In genomic region chr10:115570577-115570976, GRCm38 (mm10) we compare ENCODE assay signal across 25 mouse cellular contexts. TPM values are rescaled to one million over a fixed set of nuclear protein-coding genes. Genes with fewer than 3 reads are reported as not detected.
A peak's percentile ranks its signal among the peaks of the same experiment; 100 is the strongest.
DNase-seq lines count a peak whose midpoint lies in the region; ATAC-seq and TF ChIP-seq lines count a peak whose summit lies in the region.
"Had no signal": no experiment of that assay in that cellular context is flagged by ENCODE, and none has a peak within 500 bp of the region (broad histone marks: within the 10 kb centered on the region; RNA-seq: fewer than 3 reads in every experiment).

No protein-coding gene starts in this region.

- DNase-seq in forebrain, embryonic 10.5 days (ENCODE audit: extremely low spot score, low spot score), result no peak
- peak; percentile 20 for DNase-seq in brain, embryonic 14.5 days (ENCODE audit: low read depth)
- DNase-seq in spleen, postnatal 10 days (ENCODE audit: low spot score in 2 of 2), result no peak
- DNase-seq in gastrocnemius, postnatal 4 days (ENCODE audit: low spot score in 2 of 2), result no peak
- DNase-seq: adrenal gland, postnatal 14 days; cerebellum, adult 11-12 months; kidney, adult 8-10 months; kidney, postnatal 25 days; layer of hippocampus, adult 9-11 months; liver, postnatal 0 days; lung, postnatal 14 days; thymus, postnatal 36 days had no signal

- ATAC-seq in forebrain, embryonic 15.5 days (replicated peaks), result no peak
- ATAC-seq in hindbrain, embryonic 16.5 days, result no peak
- no peak for ATAC-seq in neural tube, embryonic 13.5 days (ENCODE audit: low read depth)
- ATAC-seq in kidney, embryonic 15.5 days (replicated peaks; ENCODE audit: low FRiP score), result no peak
- ATAC-seq: CD4-positive, CD25-positive, alpha-beta regulatory T cell, adult 4 months; liver, postnatal 0 days had no signal

- peaks cover 31% of the 10 kb centered on the region for H3K4me1 ChIP-seq in forebrain, embryonic 10.5 days
- peaks cover 15% of the 10 kb centered on the region; the same call in 1 of the 2 replicates for H3K4me1 ChIP-seq in forebrain, embryonic 15.5 days
- H3K4me1 ChIP-seq in hindbrain, embryonic 16.5 days (ENCODE audit: control insufficient read depth, insufficient read depth, low read depth, low read length), result no peaks in the 10 kb centered on the region; the same call in 1 of the 2 replicates
- peaks cover 25% of the 10 kb centered on the region for H3K4me1 ChIP-seq in neural tube, embryonic 13.5 days (replicated peaks)
- peaks cover 13% of the 10 kb centered on the region; the same call in 1 of the 2 replicates for H3K4me1 ChIP-seq in kidney, embryonic 15.5 days
- H3K4me1 ChIP-seq: heart, embryonic 13.5 days; limb, embryonic 10.5 days had no signal

- no peak for TF ChIP-seq POLR2A in brain, embryonic 14.5 days (IDR thresholded peaks at IDR 0.05; ENCODE audit: borderline replicate concordance, extremely low read depth, insufficient read depth, insufficient read length, poor library complexity, severe bottlenecking)

- H3K9ac ChIP-seq in forebrain, embryonic 15.5 days (replicated peaks), result no peak overlapping the region
- no peak overlapping the region for H3K9ac ChIP-seq in hindbrain, embryonic 16.5 days (ENCODE audit: low read depth, low read length)
- no peak overlapping the region for H3K9ac ChIP-seq in neural tube, embryonic 13.5 days
- no peak overlapping the region for H3K9ac ChIP-seq in kidney, embryonic 15.5 days
- H3K9ac ChIP-seq: heart, embryonic 13.5 days; liver, postnatal 0 days had no signal

- H3K4me2 ChIP-seq in forebrain, embryonic 15.5 days (replicated peaks), result no peak overlapping the region
- H3K4me2 ChIP-seq in hindbrain, embryonic 16.5 days (ENCODE audit: low read length), result peak overlapping the region; percentile 12
- H3K4me2 ChIP-seq in neural tube, embryonic 13.5 days, result peak overlapping the region; percentile 29
- H3K4me2 ChIP-seq in kidney, embryonic 15.5 days, result no peak overlapping the region
- H3K4me2 ChIP-seq: heart, embryonic 13.5 days had no signal

- no peaks in the 10 kb centered on the region for H3K36me3 ChIP-seq in forebrain, embryonic 10.5 days (replicated peaks)
- no peaks in the 10 kb centered on the region for H3K36me3 ChIP-seq in forebrain, embryonic 15.5 days
- H3K36me3 ChIP-seq in hindbrain, embryonic 16.5 days (ENCODE audit: control insufficient read depth, insufficient read depth, low read length), result no peaks in the 10 kb centered on the region
- H3K36me3 ChIP-seq in neural tube, embryonic 13.5 days, result no peaks in the 10 kb centered on the region
- H3K36me3 ChIP-seq in kidney, embryonic 15.5 days, result no peaks in the 10 kb centered on the region
- H3K36me3 ChIP-seq: heart, embryonic 13.5 days; limb, embryonic 10.5 days had no signal

- no peak for TF ChIP-seq CTCF in brain, embryonic 14.5 days (IDR thresholded peaks at IDR 0.05; ENCODE audit: borderline replicate concordance, extremely low read depth, insufficient read depth, insufficient read length)

- WGBS in forebrain, embryonic 10.5 days, result 43% methylated on average over 2 of the region's 2 CpGs
- WGBS in forebrain, embryonic 15.5 days, result 6% methylated on average over 2 of the region's 2 CpGs
- 34% methylated on average over 2 of the region's 2 CpGs for WGBS in hindbrain, embryonic 16.5 days
- 41% methylated on average over 2 of the region's 2 CpGs for WGBS in neural tube, embryonic 13.5 days
- 77% methylated on average over 2 of the region's 2 CpGs for WGBS in kidney, embryonic 15.5 days

- no peak overlapping the region for H3K4me3 ChIP-seq in forebrain, embryonic 10.5 days
- H3K4me3 ChIP-seq in forebrain, embryonic 15.5 days, result no peak overlapping the region
- no peak overlapping the region for H3K4me3 ChIP-seq in hindbrain, embryonic 16.5 days (ENCODE audit: low read length)
- H3K4me3 ChIP-seq in neural tube, embryonic 13.5 days, result no peak overlapping the region
- no peak overlapping the region for H3K4me3 ChIP-seq in kidney, embryonic 15.5 days (replicated peaks)
- H3K4me3 ChIP-seq: heart, embryonic 13.5 days; limb, embryonic 10.5 days had no signal

- peaks cover 11% of the 10 kb centered on the region; the same call in 1 of the 2 replicates for H3K9me3 ChIP-seq in forebrain, embryonic 10.5 days
- no peaks in the 10 kb centered on the region for H3K9me3 ChIP-seq in forebrain, embryonic 15.5 days
- no peaks in the 10 kb centered on the region for H3K9me3 ChIP-seq in hindbrain, embryonic 16.5 days (ENCODE audit: control insufficient read depth, low read length)
- H3K9me3 ChIP-seq in neural tube, embryonic 13.5 days, result peaks cover 10% of the 10 kb centered on the region; the same call in 1 of the 2 replicates
- H3K9me3 ChIP-seq in kidney, embryonic 15.5 days (replicated peaks), result no peaks in the 10 kb centered on the region
- H3K9me3 ChIP-seq: limb, embryonic 10.5 days had no signal

- H3K27ac ChIP-seq in forebrain, embryonic 10.5 days, result peak overlapping the region; percentile 40; the same call in 1 of the 2 replicates
- no peak overlapping the region for H3K27ac ChIP-seq in forebrain, embryonic 15.5 days (replicated peaks)
- peak overlapping the region; percentile 49 for H3K27ac ChIP-seq in hindbrain, embryonic 16.5 days (ENCODE audit: low read depth, low read length)
- H3K27ac ChIP-seq in neural tube, embryonic 13.5 days (replicated peaks), result peak overlapping the region; percentile 71
- no peak overlapping the region for H3K27ac ChIP-seq in kidney, embryonic 15.5 days
- H3K27ac ChIP-seq: heart, embryonic 13.5 days; limb, embryonic 10.5 days had no signal

- peaks cover 82% of the 10 kb centered on the region for H3K27me3 ChIP-seq in forebrain, embryonic 10.5 days (ENCODE audit: poor library complexity, severe bottlenecking)
- peaks cover 36% of the 10 kb centered on the region for H3K27me3 ChIP-seq in forebrain, embryonic 15.5 days
- no peaks in the 10 kb centered on the region for H3K27me3 ChIP-seq in hindbrain, embryonic 16.5 days (replicated peaks; ENCODE audit: control insufficient read depth, insufficient read depth, low read length)
- H3K27me3 ChIP-seq in neural tube, embryonic 13.5 days, result peaks cover 5% of the 10 kb centered on the region; the same call in 1 of the 2 replicates
- no peaks in the 10 kb centered on the region for H3K27me3 ChIP-seq in kidney, embryonic 15.5 days
- H3K27me3 ChIP-seq: heart, embryonic 13.5 days had no signal

RNA-seq across cellular contexts. Expression of gene A930009A15Rik, which starts 0.8 kb away (rescaled TPM):
- polyA plus RNA-seq in forebrain, embryonic 10.5 days (2016; fragmentation: Nextera tagmentation; extraction: Ambion mirVana), result not detected in 2 replicates
- polyA plus RNA-seq in forebrain, embryonic 15.5 days (2015; fragmentation: Nextera tagmentation; extraction: Ambion mirVana), result not detected in 2 replicates
- 0.14 and 0.36 TPM in 2 replicates for polyA plus RNA-seq in brain, embryonic 14.5 days (2012; rRNA removed)
- polyA plus RNA-seq in hindbrain, embryonic 16.5 days (2015; fragmentation: Nextera tagmentation; extraction: Ambion mirVana), result 1.00 and 1.6 TPM in 2 replicates
- polyA plus RNA-seq in neural tube, embryonic 13.5 days (2015; fragmentation: Nextera tagmentation; extraction: Ambion mirVana), result 0.61 and 0.66 TPM in 2 replicates
- 0.21 and 0.22 TPM in 2 replicates for polyA plus RNA-seq in kidney, embryonic 15.5 days (2015; fragmentation: Nextera tagmentation; extraction: Ambion mirVana)
- not detected for total RNA-seq in gastrocnemius, postnatal 4 days (2021)
- total RNA-seq: adrenal gland, postnatal 14 days; ES-E14; heart, postnatal 25 days; liver, adult 2 months; megakaryocyte, adult 5-6 weeks had no signal
- polyA plus RNA-seq: CD4-positive, CD25-positive, alpha-beta regulatory T cell, adult 4 months; gonadal fat pad, adult 2 months; heart, embryonic 13.5 days; intestine, embryonic 14.5 days; limb, embryonic 10.5 days; liver, adult 2 months had no signal

RNA-seq across cellular contexts. Expression of gene Lgr5, which starts 17.0 kb away (rescaled TPM):
- polyA plus RNA-seq in forebrain, embryonic 10.5 days (2016; fragmentation: Nextera tagmentation; extraction: Ambion mirVana), result 1.7 and 2.2 TPM in 2 replicates
- 0.39 and 0.41 TPM in 2 replicates for polyA plus RNA-seq in forebrain, embryonic 15.5 days (2015; fragmentation: Nextera tagmentation; extraction: Ambion mirVana)
- 1.4 and 2.3 TPM in 2 replicates for polyA plus RNA-seq in brain, embryonic 14.5 days (2012; rRNA removed)
- 2.7 and 2.8 TPM in 2 replicates for polyA plus RNA-seq in hindbrain, embryonic 16.5 days (2015; fragmentation: Nextera tagmentation; extraction: Ambion mirVana)
- 3.4 and 4.1 TPM in 2 replicates for polyA plus RNA-seq in neural tube, embryonic 13.5 days (2015; fragmentation: Nextera tagmentation; extraction: Ambion mirVana)
- polyA plus RNA-seq in kidney, embryonic 15.5 days (2015; fragmentation: Nextera tagmentation; extraction: Ambion mirVana), result 6.9 and 7.8 TPM in 2 replicates
- 1 to 10 TPM; 1.8 to 2.7 TPM for total RNA-seq in gastrocnemius, postnatal 4 days (2021)

Comparison
In these comparisons a context has a peak if more than half of its experiments do, and no peak if none do; other contexts are left out.
1. H3K27ac ChIP-seq: peak in forebrain, embryonic 10.5 days (single experiment), hindbrain, embryonic 16.5 days (single experiment) and neural tube, embryonic 13.5 days (single experiment); none in forebrain, embryonic 15.5 days (single experiment) and kidney, embryonic 15.5 days (single experiment).
2. H3K4me2 ChIP-seq: peak in hindbrain, embryonic 16.5 days (single experiment) and neural tube, embryonic 13.5 days (single experiment); none in forebrain, embryonic 15.5 days (single experiment) and kidney, embryonic 15.5 days (single experiment).